Mouse (Mus musculus) ovary, postnatal 14 days (tissue): Measurements from ENCODE around the gene Gm14569.
A peak's percentile ranks its signal among the peaks of the same experiment; 100 is the strongest.

ENCODE experiments used
- DNase-seq: peaks from one replicate; pipeline ENCODE4 v3.0.0; 2022; ENCODE audit warnings: low spot score

Gene Gm14569

DNA sequence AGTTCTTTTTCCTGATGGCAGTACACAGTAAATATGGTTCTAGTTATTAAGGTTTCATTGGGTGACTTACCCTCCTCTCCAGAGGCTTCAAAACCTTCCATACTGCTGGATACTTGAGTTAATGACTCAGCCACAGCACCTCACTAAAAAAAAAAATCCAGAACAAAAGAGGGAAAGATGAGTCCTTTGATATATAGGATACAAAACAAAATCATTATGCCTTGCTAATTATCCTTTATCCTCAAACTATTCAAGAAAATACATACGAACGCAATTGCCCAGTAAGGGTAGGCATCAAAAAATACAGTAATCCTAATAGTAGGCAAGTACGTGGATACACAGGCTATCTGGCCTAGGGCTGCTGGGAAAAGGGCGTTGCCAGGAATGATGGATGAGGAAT lies at the start of gene Gm14569:
TSS of gene Gm14569 (minus strand) at position 101 of the 400 bp plus-strand sequence.
- no peak for DNase-seq

DNA sequence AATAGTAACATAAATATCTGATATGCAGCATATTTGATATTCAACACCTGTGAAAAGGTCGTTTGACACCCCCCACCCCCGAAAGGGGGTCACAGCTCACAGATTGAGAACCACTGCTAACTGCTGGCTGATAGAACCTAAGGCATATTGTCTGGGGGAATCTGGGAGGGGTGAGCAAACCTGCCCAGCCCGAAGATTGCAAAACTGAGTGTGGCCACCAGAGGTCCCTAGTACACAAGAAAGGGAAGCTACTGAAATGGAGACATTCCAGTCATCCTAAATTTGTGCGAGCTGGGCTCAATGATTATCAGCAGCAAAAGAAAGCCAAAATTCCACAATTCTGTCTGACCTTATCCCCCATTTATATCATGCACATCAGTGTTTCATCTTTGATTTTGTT lies 42.9 kb upstream of the Gm14569 start:
- DNase-seq: peak; percentile 71

DNA sequence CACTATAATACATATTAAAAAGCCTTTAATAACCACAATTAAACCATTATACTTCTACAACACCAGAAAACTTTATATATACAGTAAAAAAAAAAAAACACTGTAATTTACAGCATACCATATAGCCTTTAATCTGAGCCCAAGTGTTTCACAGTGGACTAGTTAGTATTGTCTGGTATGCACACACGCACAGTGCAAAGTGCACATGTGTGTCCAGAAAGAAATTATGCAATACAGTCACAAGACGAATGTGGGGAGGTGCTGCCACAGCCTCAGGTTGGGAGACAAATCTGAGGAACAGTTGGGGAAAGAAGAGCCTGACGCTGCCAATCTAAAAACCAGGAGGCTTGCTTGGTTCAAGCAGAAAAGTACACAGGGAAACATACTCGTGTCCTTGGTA lies 42.1 kb upstream of the Gm14569 start:
- DNase-seq: no peak

DNA sequence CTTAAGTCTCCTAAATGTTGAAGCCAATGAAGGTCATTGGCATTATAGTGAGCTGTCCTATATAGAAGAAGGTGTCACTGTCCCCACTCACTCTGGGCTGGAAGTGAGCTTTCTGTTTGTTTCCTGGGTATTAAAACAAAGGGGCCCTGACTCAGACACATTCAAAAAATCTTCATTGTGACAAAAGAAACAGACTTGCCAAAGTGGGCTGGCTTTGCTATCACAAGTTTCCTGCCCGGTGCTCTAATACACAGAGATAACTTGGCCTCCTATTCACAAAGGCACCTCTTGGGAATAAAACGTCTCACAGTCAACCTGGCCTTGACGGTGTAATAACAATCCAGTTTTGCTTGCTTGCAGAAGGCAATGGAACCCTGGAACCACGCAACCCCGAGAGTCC lies 38.6 kb upstream of the Gm14569 start:
- no peak for DNase-seq

DNA sequence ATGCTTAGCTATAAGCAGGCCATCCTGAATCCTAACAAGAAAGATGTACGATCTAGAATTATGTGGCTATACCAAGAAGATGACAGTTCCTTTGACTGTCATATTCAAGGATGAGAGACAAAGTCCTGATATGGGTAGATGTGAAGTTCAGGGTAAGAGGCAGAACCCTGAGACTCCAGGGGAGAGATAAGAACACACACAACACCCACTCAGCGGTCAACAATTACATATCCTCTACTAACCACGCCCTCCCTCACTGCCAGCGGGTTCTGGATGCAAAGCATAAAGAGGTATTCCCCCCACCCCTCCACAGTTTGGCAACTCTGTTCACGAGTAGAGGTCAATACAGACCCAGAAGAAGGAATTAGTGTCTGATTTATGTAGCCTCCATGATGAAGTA lies 32.1 kb upstream of the Gm14569 start:
- DNase-seq: no peak

DNA sequence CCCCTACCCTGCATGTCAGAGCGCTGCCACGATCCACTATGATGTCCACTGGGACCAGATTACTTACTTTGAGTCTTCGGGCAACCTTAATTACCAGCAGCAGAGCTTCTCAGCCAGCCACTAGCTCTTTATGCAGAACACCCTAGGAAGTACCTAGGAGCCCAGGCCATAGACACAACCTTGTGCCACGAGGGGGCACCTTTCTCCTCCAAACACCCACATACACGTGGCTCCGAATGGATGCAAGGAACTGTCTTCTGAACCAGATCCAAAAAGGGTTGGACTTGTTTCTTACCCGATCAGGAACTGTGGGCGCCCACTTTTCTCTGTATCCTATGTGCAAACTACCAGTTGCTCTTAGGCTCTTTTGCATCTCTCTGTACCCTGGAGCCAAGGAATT lies 22.1 kb upstream of the Gm14569 start:
- no peak for DNase-seq

DNA sequence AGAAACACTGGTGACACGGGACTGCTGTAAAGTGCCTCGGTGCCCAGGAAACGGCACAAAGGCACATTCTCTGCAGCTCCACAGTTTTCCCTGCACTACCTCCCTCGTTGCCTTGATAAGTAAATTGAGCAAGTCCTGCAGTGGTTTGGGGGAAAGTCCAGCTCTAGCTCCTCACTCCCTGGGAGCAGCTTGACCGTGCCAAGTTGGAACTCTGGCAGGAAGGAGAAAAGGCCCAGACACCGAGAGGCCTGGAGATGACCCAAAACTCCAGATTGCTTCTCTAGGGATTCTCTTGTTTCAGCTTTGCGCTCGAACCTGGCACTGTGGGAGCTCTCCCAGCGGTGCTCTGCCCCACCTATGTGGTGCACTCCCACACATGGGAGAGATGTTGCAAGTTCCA lies 21.6 kb upstream of the Gm14569 start:
- peak; percentile 3 for DNase-seq

DNA sequence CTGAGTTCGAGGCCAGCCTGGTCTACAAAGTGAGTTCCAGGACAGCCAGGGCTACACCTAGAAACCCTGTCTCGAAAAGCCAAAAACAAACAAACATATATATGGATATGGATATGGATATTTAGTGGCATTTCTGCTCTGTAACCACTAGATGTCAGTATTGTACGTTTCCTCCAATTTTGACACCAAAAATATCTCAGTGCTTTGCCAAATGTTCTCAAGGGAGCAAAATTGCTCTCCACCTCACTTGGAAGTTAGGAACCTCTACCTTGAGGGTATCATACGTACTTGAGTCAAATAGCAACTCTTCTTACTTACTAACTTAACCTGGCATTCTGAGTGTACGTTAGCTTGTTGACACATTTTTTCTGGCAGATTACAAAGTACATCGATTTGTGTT lies 15.2 kb upstream of the Gm14569 start:
- DNase-seq: no peak

DNA sequence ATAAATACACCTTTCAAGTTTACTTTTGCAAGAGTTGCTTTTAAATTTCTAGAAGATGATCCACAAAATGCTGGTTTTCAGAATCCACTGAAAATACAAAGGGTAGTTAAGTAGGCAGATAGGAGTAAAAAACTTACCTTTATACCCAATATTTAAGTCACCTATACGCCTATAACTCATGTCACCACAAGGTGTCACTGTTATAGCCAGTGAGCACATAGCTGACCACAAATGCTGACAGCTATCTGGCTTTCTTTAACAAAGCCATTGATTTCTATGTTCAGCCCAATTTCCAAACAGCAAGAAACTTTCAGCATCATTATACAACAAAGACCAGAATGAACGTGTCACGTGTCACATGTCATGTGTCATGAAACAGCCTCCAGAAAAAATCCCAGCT lies 2.1 kb downstream of the Gm14569 start:
- DNase-seq: no peak

DNA sequence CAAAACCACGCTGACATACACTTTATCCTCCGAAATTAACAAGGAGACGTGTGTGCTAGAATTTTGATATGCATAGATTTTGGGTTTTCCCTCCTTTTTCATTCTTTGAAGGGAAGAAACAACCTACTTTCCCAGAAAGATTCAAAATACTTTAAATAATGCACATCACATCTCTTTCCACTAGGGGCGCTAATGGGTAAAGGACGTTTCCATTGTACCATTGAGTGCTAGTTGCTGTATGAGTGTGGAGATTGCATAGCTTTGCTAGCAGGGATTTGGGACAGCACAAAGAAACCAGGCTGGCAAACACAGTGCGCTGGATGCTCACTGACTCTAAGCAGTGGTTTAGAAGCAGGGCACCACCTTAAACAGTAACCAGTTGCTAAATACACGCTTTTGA lies 3.6 kb downstream of the Gm14569 start:
- no peak for DNase-seq

DNA sequence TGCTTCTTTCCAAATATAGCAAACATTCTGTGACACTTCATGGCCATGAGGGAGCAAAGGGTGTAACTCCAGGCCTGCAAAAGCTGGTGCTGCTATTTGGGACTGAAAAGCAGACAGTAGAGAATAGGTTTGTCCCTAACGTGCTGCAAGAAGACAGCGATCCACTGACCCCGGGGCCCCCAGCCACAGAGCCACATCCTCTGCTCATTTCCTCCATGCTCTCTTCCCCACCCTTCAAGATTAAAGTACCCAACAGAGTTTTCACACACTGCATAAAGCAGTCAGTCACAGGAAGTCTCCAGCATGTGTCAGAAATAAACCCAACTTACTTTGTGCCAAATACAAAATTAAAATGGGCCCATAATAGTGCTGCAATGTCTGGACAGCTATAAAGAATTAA lies 16.8 kb downstream of the Gm14569 start:
- DNase-seq: no peak

DNA sequence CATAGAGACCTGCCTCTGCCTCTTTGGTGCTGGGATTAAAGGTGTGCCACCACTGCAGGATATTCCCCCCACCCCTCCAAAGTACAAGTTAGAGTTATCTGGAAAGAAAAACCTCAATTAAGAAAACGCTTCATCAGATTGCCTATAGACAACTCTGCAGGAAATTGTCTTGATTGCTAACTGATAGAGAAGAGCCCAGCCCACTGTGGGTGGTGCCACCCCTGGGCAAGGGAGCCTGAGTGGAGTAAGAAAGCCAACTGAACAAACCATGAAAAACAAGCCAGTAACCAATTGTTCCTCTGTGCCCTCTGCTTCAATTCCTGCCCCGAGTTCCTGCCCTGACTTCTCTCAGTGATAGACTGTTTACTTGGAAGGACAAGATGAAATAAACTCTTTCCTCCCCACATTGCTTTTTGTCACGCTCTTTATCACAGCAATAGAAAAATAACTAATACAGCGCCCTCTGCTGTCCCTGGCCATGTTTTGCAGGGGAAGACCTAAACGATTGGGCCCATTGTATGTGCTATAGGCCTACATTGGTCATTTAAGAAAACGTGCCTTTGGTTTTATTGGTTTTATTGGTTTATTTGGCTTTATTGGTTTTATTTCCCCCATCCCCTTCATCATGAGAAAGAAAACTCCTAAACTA lies 17.4 kb downstream of the Gm14569 start:
- no peak for DNase-seq

DNA sequence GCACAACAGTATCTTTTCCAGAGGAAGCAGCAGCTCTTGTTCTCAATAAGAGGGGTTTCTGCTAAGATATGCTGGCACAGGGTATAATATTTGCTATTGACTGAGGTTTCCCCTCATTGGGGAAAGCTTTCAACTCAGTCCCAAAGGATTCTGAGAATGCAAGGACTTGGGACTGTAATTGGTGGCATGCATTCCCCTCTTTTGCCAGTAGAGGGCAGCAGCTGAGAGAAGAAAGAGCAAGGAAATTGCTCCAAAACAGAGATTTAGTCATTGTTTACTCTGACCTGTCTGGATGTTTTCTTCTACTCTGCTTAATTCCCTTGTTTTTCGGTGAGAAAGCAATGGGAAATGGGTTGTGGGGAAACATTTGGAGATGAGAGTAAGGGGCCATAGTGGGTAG lies 35.6 kb downstream of the Gm14569 start:
- DNase-seq: peak; percentile 3

DNA sequence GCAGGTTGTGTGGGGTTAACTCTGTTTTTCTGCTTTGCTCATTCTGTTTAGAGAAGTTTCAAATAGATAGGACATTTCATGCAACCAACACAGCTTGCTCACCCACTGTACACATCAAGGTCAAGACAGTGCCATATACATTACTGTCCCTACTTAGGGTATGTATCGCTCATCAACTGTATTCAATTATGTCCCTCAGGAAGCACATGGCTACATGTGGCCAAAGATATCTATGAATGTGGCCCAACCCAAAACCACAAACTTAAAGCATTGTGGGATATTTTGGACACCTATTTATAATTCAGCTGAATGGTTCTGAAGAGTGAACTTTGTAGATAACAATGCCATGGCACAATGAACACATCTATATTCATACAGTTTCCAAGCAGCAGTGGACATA lies 53.7 kb downstream of the Gm14569 start:
- no peak for DNase-seq

DNA sequence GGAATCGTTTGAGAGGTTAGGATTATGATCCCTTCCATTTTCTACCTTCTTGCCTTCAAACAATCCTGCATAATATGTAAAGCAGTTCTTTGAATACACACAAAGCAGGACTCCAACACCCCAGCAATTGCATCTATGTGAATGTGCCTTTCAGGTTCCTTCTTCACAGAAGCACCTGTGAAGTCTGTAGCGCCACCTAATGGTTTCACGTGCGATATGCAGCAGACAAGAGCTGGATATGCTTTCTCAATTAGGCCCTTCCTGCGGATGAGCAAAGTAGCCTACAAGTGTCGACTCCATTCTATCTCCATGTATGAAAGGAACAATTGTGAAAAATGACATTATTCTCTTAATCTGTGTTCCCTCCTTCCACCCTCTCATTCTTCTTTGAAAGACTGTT lies 56.6 kb downstream of the Gm14569 start:
- DNase-seq: no peak

DNA sequence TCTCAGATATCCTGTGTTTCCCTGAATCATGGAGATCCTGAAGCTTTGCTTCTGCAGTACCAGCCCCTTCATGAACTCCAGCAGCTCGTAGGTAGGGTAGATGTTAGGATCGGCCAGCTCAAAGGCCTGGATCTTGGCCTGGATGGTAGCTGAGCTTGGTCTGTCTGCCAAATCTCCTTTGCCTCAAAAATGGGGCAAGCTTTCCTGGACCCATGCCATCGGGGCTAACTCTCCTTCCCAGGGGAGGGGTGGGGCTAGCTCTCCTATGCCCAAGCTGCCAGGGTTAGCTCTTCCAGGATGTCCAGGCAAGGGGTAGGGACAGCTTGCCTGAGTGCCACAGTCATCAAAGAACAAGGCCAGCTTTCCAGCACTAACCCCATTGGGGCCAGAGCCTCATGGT lies 72.5 kb downstream of the Gm14569 start:
- no peak for DNase-seq

DNA sequence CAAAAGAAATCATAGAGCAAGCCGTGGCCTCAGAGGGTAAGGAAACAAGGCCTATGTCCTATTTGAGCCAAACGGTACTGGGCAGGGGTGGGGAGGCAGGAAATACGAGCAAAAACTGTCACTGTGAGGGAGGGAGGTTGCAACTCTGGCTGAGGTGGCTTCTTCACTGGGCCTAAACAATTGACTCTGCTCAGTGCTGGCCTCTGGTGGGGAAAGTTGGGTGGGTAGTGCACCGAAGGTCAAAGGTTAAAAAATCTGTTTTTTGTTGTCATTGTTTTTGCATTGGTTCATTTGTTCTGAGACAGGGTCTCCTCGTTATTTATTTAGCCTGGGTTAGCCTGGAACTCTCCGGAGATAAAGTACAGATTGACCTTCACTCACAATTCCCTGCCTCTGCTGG lies 89.3 kb downstream of the Gm14569 start:
- no peak for DNase-seq

DNA sequence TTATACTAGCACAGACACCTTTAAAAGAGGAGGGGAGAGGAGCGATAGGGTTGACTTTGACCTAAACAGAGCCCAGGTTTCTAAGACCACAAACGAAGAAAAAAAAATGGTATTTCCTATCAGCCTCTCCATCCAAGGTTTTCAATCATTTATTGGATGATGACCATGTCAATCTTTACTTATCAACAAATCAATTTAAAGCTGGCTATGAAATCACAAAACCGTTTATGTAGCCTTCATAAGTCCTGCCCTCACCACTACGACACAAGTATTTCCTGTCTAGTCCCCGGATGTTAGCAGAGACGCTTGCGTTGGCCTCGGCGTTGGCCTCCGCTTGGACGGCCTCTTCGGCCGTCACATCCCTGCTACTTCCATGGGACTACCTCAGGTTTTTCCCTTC lies 90.7 kb downstream of the Gm14569 start, which contains the start of gene Gm6268:
TSS of gene Gm6268 (plus strand) at position 301 of the 400 bp plus-strand sequence.
- DNase-seq: no peak

DNA sequence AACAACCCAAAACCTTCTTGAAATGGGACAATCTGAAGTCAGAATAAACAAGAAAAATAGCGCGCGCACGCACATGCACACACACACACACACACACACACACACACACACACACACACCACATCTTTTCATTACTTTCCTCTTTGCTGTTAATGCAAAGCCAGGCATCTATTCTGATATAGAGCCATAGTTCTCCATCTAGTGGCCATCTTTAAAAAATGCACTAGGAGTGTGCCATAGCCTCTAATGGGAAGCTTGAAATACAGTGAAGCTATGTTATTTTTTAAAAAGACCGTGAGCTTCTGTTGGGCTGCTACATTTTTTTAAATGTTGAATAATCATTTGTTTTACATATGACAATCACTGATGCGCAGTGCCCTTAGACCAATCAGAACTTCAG lies 98.4 kb downstream of the Gm14569 start:
- DNase-seq: no peak

DNA sequence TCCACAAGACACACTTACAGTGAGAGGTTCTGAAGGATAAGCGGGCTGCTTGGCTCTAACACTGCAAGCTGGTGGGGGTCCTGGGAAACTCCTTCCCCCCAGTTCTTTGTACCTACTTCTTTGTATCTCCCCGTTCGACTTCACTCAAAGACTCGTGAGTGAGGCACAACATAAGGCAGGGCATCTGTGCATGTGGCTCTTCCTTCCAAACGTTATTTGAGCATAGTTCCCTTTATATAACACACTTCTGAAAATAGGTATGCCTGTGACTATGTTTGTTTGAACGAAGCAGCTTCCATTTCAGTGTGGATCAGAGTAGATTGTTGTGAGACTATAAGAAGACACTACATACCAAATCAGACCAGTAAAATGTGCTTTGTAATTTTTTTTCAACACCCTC lies 99.0 kb downstream of the Gm14569 start:
- no peak for DNase-seq

DNA sequence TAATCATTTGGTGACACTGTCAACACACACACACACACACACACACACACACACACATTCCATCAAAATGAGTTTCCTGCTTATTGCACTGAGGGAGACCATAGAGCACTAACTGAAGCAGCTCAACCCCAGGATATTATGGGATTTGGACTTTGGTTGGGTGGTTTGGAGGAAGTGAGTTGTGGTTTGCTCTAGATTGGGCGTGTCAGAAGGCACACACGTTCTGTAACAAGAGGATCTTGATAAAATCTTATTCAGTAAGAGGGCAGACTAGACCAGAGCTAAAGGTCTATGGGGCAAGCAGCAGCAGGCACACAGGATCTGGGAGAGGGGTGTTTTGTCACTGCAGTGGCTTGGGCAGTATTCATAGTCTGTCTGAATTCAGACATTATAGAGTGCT lies 101.1 kb downstream of the Gm14569 start:
- no peak for DNase-seq

DNA sequence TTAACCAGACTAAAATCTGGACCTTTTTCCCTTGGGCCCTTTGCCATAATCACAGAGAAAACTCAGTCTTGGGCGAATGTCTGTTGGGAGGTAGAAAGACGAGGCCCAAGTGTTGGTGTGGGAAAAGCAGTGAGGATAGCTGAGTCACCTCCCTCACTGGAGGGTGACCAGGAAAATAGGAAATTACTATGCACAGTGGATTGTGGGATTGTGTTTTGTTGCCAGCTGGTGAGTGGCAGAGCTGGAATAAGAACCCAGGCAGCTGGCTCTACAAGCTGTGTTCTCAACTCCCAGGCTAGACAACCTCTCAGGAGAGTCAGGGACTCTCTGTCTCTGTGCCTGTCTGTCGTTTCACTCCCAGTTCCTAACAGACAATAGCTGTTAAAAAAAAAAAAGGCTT lies 101.7 kb downstream of the Gm14569 start:
- no peak for DNase-seq

DNA sequence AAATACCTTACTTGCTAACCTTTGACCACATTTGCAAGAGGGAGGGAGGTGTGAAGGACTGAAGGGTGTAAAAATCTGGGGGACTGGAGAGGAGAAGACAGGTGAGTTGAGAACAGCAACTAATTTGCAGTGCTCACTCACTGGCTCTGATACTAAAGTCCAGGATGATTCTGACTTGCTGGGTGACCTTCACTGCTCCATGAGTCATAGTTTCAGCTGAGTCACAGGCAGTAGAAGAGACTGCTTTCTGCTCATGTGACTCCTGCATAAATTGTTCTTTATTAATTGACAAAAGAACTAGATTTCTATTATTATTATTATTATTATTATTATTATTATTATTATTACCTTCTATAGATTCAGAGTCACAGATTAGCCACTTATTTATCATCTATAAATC lies 106.3 kb downstream of the Gm14569 start:
- DNase-seq: no peak
